Mouse (Mus musculus) embryonic facial prominence, embryonic 15.5 days (tissue): ENCODE results near the gene Bahcc1. TPM values are rescaled to one million over a fixed set of nuclear protein-coding genes. Genes with fewer than 3 reads are reported as not detected.

Source experiments
- ATAC-seq: fragments of 200-750 bp; cut with Nextera tagmentation; 2 replicates; pipeline ENCODE4 v1.8.0; 2017; ENCODE audit warnings: low read depth, moderate TSS enrichment; ENCODE audit not compliant: insufficient number of reproducible peaks, low FRiP score, low TSS enrichment
- H3K27ac ChIP-seq: fragments of 300-500 bp; sonication (generic); replicated peaks from 2 replicates; pipeline ENCODE4 v1.5.1; 2015; ENCODE audit warnings: mild to moderate bottlenecking, inconsistent platforms
- H3K27me3 ChIP-seq: fragments of 300-500 bp; sonication (generic); 2 replicates; pipeline ENCODE4 v1.6.1; 2015; ENCODE audit warnings: inconsistent platforms
- H3K36me3 ChIP-seq: fragments of 300-500 bp; sonication (generic); 2 replicates; pipeline ENCODE4 v1.6.1; 2015; ENCODE audit warnings: mild to moderate bottlenecking, inconsistent platforms
- H3K4me1 ChIP-seq: fragments of 300-500 bp; sonication (generic); 2 replicates; pipeline ENCODE4 v1.6.1; 2015; ENCODE audit warnings: inconsistent platforms
- H3K4me2 ChIP-seq: fragments of 300-500 bp; sonication (generic); replicated peaks from 2 replicates; pipeline ENCODE4 v1.6.1; 2015; ENCODE audit warnings: mild to moderate bottlenecking, inconsistent platforms
- H3K4me3 ChIP-seq: fragments of 300-500 bp; sonication (generic); replicated peaks from 2 replicates; pipeline ENCODE4 v1.5.1; 2015; ENCODE audit warnings: mild to moderate bottlenecking, inconsistent platforms
- H3K9ac ChIP-seq: fragments of 300-500 bp; sonication (generic); 2 replicates; pipeline ENCODE4 v1.6.1; 2015; ENCODE audit warnings: inconsistent platforms
- H3K9me3 ChIP-seq: fragments of 300-500 bp; sonication (generic); replicated peaks from 2 replicates; pipeline ENCODE4 v1.6.1; 2016; ENCODE audit warnings: inconsistent platforms
- WGBS: fragments of 180-500 bp; shearing (Covaris S2); methylation state at CpG from one replicate; pipeline ENCODE4 v1.1.7; 2015; 5-methylcytosine and 5-hydroxymethylcytosine counted together
- polyA plus RNA-seq: library from polyadenylated mRNA; unstranded; fragments of >200 nt; fragmentation: Nextera tagmentation; extraction: Ambion mirVana; gene quantifications from 2 replicates; pipeline ENCODE4 v1.2.1, GENCODE M21; 2015

Gene Bahcc1
- polyA plus RNA-seq, 1 experiment from 2014 or later = 7.9 TPM

GRCm38 (mm10) chr11:120209462-120209861 lies 23.3 kb upstream of the Bahcc1 start:
- Histone ChIP-seq H3K4me3 (no peak overlapping the region), H3K4me1 (0 out of 2 replicates have a peak, but pooled peaks cover 3% of the 10 kb centered on the region), H3K27me3 (no peaks in the 10 kb centered on the region), H3K27ac (0 out of 2 replicates have a peak overlapping the region, but pooled peaks have one; percentile 11), H3K9me3 (no peaks in the 10 kb centered on the region), H3K4me2 (no peak overlapping the region), H3K9ac (no peak overlapping the region), H3K36me3 (no peaks in the 10 kb centered on the region)
- ATAC-seq = peak; percentile 43; the same call in 1 of the 2 replicates
- 57% methylated on average over 8 of the region's 8 CpGs for WGBS

- Histone ChIP-seq H3K9me3 (no peaks in the 10 kb centered on the region), H3K27me3 (no peaks in the 10 kb centered on the region), H3K4me1 (peaks cover 24% of the 10 kb centered on the region), H3K9ac (no peak overlapping the region), H3K4me3 (no peak overlapping the region), H3K4me2 (no peak overlapping the region), H3K36me3 (no peaks in the 10 kb centered on the region), H3K27ac (0 out of 2 replicates have a peak overlapping the region, but pooled peaks have one; percentile 17)
- ATAC-seq = no peak
- WGBS = 58% methylated on average over 10 of the region's 10 CpGs
Observed at GRCm38 (mm10) chr11:120215726-120216241, 17.0 kb upstream of the Bahcc1 start.

- Histone ChIP-seq H3K9ac (no peak overlapping the region), H3K4me3 (no peak overlapping the region), H3K9me3 (no peaks in the 10 kb centered on the region), H3K27ac (peak overlapping the region; percentile 17), H3K4me2 (no peak overlapping the region), H3K36me3 (no peaks in the 10 kb centered on the region), H3K27me3 (no peaks in the 10 kb centered on the region), H3K4me1 (peaks cover 34% of the 10 kb centered on the region)
- WGBS = 33% methylated on average over 11 of the region's 11 CpGs
- peak; percentile 40; the same call in 1 of the 2 replicates for ATAC-seq
Observed at GRCm38 (mm10) chr11:120216540-120217324, 16.0 kb upstream of the Bahcc1 start.

- Histone ChIP-seq H3K9ac (no peak overlapping the region), H3K4me3 (no peak overlapping the region), H3K9me3 (no peaks in the 10 kb centered on the region), H3K27ac (peak overlapping the region; percentile 36; the same call in 1 of the 2 replicates), H3K4me2 (no peak overlapping the region), H3K27me3 (no peaks in the 10 kb centered on the region), H3K4me1 (peaks cover 35% of the 10 kb centered on the region), H3K36me3 (no peaks in the 10 kb centered on the region)
- WGBS = 87% methylated on average over 17 of the region's 17 CpGs
- no peak for ATAC-seq
Observed at GRCm38 (mm10) chr11:120218176-120218856, 14.4 kb upstream of the Bahcc1 start.

GRCm38 (mm10) chr11:120218946-120219345 lies 13.8 kb upstream of the Bahcc1 start:
- 64% methylated on average over 6 of the region's 6 CpGs for WGBS
- H3K4me1 ChIP-seq = peaks cover 42% of the 10 kb centered on the region

GRCm38 (mm10) chr11:120219916-120220522 lies 12.7 kb upstream of the Bahcc1 start:
- Histone ChIP-seq H3K4me3 (no peak overlapping the region), H3K36me3 (no peaks in the 10 kb centered on the region), H3K4me2 (no peak overlapping the region), H3K9ac (no peak overlapping the region), H3K9me3 (no peaks in the 10 kb centered on the region), H3K27ac (no peak overlapping the region), H3K27me3 (no peaks in the 10 kb centered on the region), H3K4me1 (peaks cover 52% of the 10 kb centered on the region)
- no peak for ATAC-seq
- WGBS = 44% methylated on average over 9 of the region's 9 CpGs

More at GRCm38 (mm10) chr11:120218946-120219345, 13.8 kb upstream of the Bahcc1 start:
- H3K9me3 ChIP-seq = no peaks in the 10 kb centered on the region
- ATAC-seq = no peak
- H3K27me3 ChIP-seq = no peaks in the 10 kb centered on the region
- H3K36me3 ChIP-seq = no peaks in the 10 kb centered on the region
- H3K4me2 ChIP-seq = no peak overlapping the region
- no peak overlapping the region for H3K4me3 ChIP-seq
- no peak overlapping the region for H3K9ac ChIP-seq
- H3K27ac ChIP-seq = peak overlapping the region; percentile 36; the same call in 1 of the 2 replicates

- Histone ChIP-seq H3K27me3 (no peaks in the 10 kb centered on the region), H3K4me2 (no peak overlapping the region), H3K27ac (0 out of 2 replicates have a peak overlapping the region, but pooled peaks have one; percentile 4), H3K9ac (no peak overlapping the region), H3K36me3 (no peaks in the 10 kb centered on the region), H3K9me3 (no peaks in the 10 kb centered on the region), H3K4me1 (peaks cover 58% of the 10 kb centered on the region), H3K4me3 (no peak overlapping the region)
- WGBS = 35% methylated on average over 12 of the region's 12 CpGs
- no peak for ATAC-seq
Observed at GRCm38 (mm10) chr11:120220963-120221827, 11.6 kb upstream of the Bahcc1 start.

GRCm38 (mm10) chr11:120222425-120223104 lies 10.2 kb upstream of the Bahcc1 start:
- 87% methylated on average over 6 of the region's 6 CpGs for WGBS
- ATAC-seq = no peak
- no peak overlapping the region for H3K4me2 ChIP-seq
- H3K36me3 ChIP-seq = no peaks in the 10 kb centered on the region
- no peak overlapping the region for H3K4me3 ChIP-seq
- no peak overlapping the region for H3K9ac ChIP-seq
- no peaks in the 10 kb centered on the region for H3K27me3 ChIP-seq
- H3K27ac ChIP-seq = no peak overlapping the region
- H3K4me1 ChIP-seq = peaks cover 63% of the 10 kb centered on the region
- H3K9me3 ChIP-seq = no peaks in the 10 kb centered on the region

- WGBS = 47% methylated on average over 19 of the region's 19 CpGs
- Histone ChIP-seq H3K4me3 (no peak overlapping the region), H3K27me3 (no peaks in the 10 kb centered on the region), H3K9me3 (no peaks in the 10 kb centered on the region), H3K9ac (no peak overlapping the region), H3K4me2 (no peak overlapping the region), H3K27ac (peak overlapping the region; percentile 55), H3K4me1 (peaks cover 76% of the 10 kb centered on the region), H3K36me3 (no peaks in the 10 kb centered on the region)
- ATAC-seq = peak; percentile 49; the same call in 1 of the 2 replicates
Observed at GRCm38 (mm10) chr11:120223586-120224487, 8.9 kb upstream of the Bahcc1 start.
